In genomic region chr2:11597906-11598305, GRCm38 (mm10) we compare ENCODE assay signal across 30 mouse cellular contexts. TPM values are rescaled to one million over a fixed set of nuclear protein-coding genes. Genes with fewer than 3 reads are reported as not detected.
DNase-seq lines count a peak whose midpoint lies in the region; ATAC-seq and TF ChIP-seq lines count a peak whose summit lies in the region.
"Had no signal": no experiment of that assay in that cellular context is flagged by ENCODE, and none has a peak within 500 bp of the region (broad histone marks: within the 10 kb centered on the region; RNA-seq: fewer than 3 reads in every experiment).

No protein-coding gene starts in this region.

- no peak overlapping the region for H3K4me3 ChIP-seq in kidney, embryonic 15.5 days (replicated peaks)
- no peak overlapping the region for H3K4me3 ChIP-seq in liver, postnatal 0 days (ENCODE audit: low read depth, low read length)
- no peak overlapping the region for H3K4me3 ChIP-seq in liver, embryonic 11.5 days (ENCODE audit: low read depth, low read length)
- H3K4me3 ChIP-seq: forebrain, embryonic 10.5 days; forebrain, embryonic 13.5 days; heart, embryonic 12.5 days; heart, embryonic 15.5 days; hindbrain, embryonic 10.5 days; hindbrain, embryonic 13.5 days had no signal

- peak; percentile 35 for DNase-seq in kidney, adult 11 months
- DNase-seq in kidney, postnatal 4 days = no peak
- peak; percentile 23 to 47 for DNase-seq in kidney, adult 8-10 months
- no peak for DNase-seq in liver, postnatal 0 days
- DNase-seq in liver, embryonic 11.5 days (ENCODE audit: low spot score) = no peak
- peak; percentile 42 to 72 for DNase-seq in kidney, postnatal 25 days
- no peak for DNase-seq in thymus, postnatal 25 days
- DNase-seq: adrenal gland, postnatal 10 days; adrenal gland, postnatal 36 days; B cell, adult 2 months; cerebellum, adult 18-20 months; cerebellum, adult 9-10 months; cerebellum, postnatal 14 days; gastrocnemius, postnatal 10 days; gastrocnemius, postnatal 36 days; heart, postnatal 10 days; heart, postnatal 36 days had no signal

- no peak overlapping the region for H3K27ac ChIP-seq in kidney, embryonic 15.5 days
- H3K27ac ChIP-seq in liver, postnatal 0 days (ENCODE audit: low read depth) = no peak overlapping the region
- H3K27ac ChIP-seq in liver, embryonic 11.5 days (ENCODE audit: low read depth, low read length) = no peak overlapping the region
- H3K27ac ChIP-seq: forebrain, embryonic 10.5 days; forebrain, embryonic 13.5 days; heart, embryonic 15.5 days; hindbrain, embryonic 10.5 days; hindbrain, embryonic 13.5 days had no signal

- TF ChIP-seq EP300 in liver, postnatal 0 days (IDR thresholded peaks at IDR 0.05; ENCODE audit: low read depth) = no peak

- peaks cover 71% of the 10 kb centered on the region for H3K36me3 ChIP-seq in kidney, embryonic 15.5 days
- H3K36me3 ChIP-seq in liver, postnatal 0 days (replicated peaks; ENCODE audit: insufficient read depth, low read length) = peaks cover 53% of the 10 kb centered on the region
- H3K36me3 ChIP-seq in liver, embryonic 11.5 days (ENCODE audit: control insufficient read depth, insufficient read depth, low read length) = peaks cover 42% of the 10 kb centered on the region

- no peak overlapping the region for H3K4me2 ChIP-seq in kidney, embryonic 15.5 days
- H3K4me2 ChIP-seq in liver, postnatal 0 days (ENCODE audit: low read depth, low read length) = no peak overlapping the region
- no peak overlapping the region for H3K4me2 ChIP-seq in liver, embryonic 11.5 days
- H3K4me2 ChIP-seq: forebrain, embryonic 13.5 days; heart, embryonic 12.5 days; heart, embryonic 15.5 days; hindbrain, embryonic 13.5 days had no signal

- peaks cover 11% of the 10 kb centered on the region for H3K4me1 ChIP-seq in kidney, embryonic 15.5 days
- peaks cover 6% of the 10 kb centered on the region; the same call in 1 of the 2 replicates for H3K4me1 ChIP-seq in liver, postnatal 0 days (ENCODE audit: insufficient read depth)
- H3K4me1 ChIP-seq in liver, embryonic 11.5 days (replicated peaks; ENCODE audit: control insufficient read depth, insufficient read depth, low read length) = peaks cover 5% of the 10 kb centered on the region

- no peak for TF ChIP-seq CTCF in liver, postnatal 0 days (IDR thresholded peaks at IDR 0.05; ENCODE audit: low read depth)

- ATAC-seq in kidney, embryonic 15.5 days (replicated peaks; ENCODE audit: low FRiP score) = no peak
- ATAC-seq in liver, postnatal 0 days = peak; percentile 49
- no peak for ATAC-seq in liver, embryonic 11.5 days (replicated peaks; ENCODE audit: low FRiP score)
- ATAC-seq: forebrain, embryonic 13.5 days; forebrain, embryonic 16.5 days; Patski had no signal

- 93% methylated on average over 7 of the region's 7 CpGs for WGBS in kidney, embryonic 15.5 days
- WGBS in liver, postnatal 0 days (ENCODE audit: insufficient replicate concordance) = 93% methylated on average over 7 of the region's 7 CpGs
- 96% methylated on average over 7 of the region's 7 CpGs for WGBS in liver, embryonic 11.5 days

- no peaks in the 10 kb centered on the region for H3K27me3 ChIP-seq in kidney, embryonic 15.5 days
- no peaks in the 10 kb centered on the region for H3K27me3 ChIP-seq in liver, postnatal 0 days (ENCODE audit: insufficient read depth, low read length)
- H3K27me3 ChIP-seq in liver, embryonic 11.5 days (replicated peaks; ENCODE audit: control insufficient read depth, insufficient read depth, low read length) = no peaks in the 10 kb centered on the region
- H3K27me3 ChIP-seq: CH12.LX; forebrain, embryonic 13.5 days; heart, embryonic 12.5 days; heart, embryonic 15.5 days; hindbrain, embryonic 13.5 days; Patski had no signal

- H3K9me3 ChIP-seq in kidney, embryonic 15.5 days (replicated peaks) = no peaks in the 10 kb centered on the region
- no peaks in the 10 kb centered on the region for H3K9me3 ChIP-seq in liver, postnatal 0 days (ENCODE audit: low read length)
- H3K9me3 ChIP-seq in liver, embryonic 11.5 days (ENCODE audit: control insufficient read depth, low read length) = no peaks in the 10 kb centered on the region
- H3K9me3 ChIP-seq: forebrain, embryonic 10.5 days; forebrain, embryonic 13.5 days; G1E; heart, embryonic 12.5 days; heart, embryonic 15.5 days; hindbrain, embryonic 10.5 days; hindbrain, embryonic 13.5 days had no signal

- H3K9ac ChIP-seq in kidney, embryonic 15.5 days = no peak overlapping the region
- H3K9ac ChIP-seq in liver, postnatal 0 days (replicated peaks) = no peak overlapping the region
- no peak overlapping the region for H3K9ac ChIP-seq in liver, embryonic 11.5 days (ENCODE audit: low read depth, low read length)
- H3K9ac ChIP-seq: forebrain, embryonic 13.5 days; heart, embryonic 12.5 days; heart, embryonic 15.5 days; hindbrain, embryonic 13.5 days had no signal

RNA-seq across cellular contexts. Expression of gene Rbm17, which starts 6.0 kb away (rescaled TPM):
- 148 and 154 TPM in 2 replicates for polyA plus RNA-seq in kidney, embryonic 15.5 days (2015; fragmentation: Nextera tagmentation; extraction: Ambion mirVana)
- 46.9 and 50.8 TPM in 2 replicates for polyA plus RNA-seq in liver, postnatal 0 days (2015; fragmentation: Nextera tagmentation; extraction: Ambion mirVana)
- 176 and 179 TPM in 2 replicates for polyA plus RNA-seq in liver, embryonic 11.5 days (2014; fragmentation: Nextera tagmentation; extraction: Ambion mirVana)

RNA-seq across cellular contexts. Expression of gene Gm17490, which starts 28.2 kb away (rescaled TPM):
- not detected in 2 replicates for polyA plus RNA-seq in kidney, embryonic 15.5 days (2015; fragmentation: Nextera tagmentation; extraction: Ambion mirVana)
- polyA plus RNA-seq in liver, postnatal 0 days (2015; fragmentation: Nextera tagmentation; extraction: Ambion mirVana) = not detected in 2 replicates
- not detected in 2 replicates for polyA plus RNA-seq in liver, embryonic 11.5 days (2014; fragmentation: Nextera tagmentation; extraction: Ambion mirVana)
- polyA plus RNA-seq: embryonic facial prominence, embryonic 11.5 days; embryonic facial prominence, embryonic 14.5 days; forebrain, embryonic 10.5 days; forebrain, embryonic 13.5 days; forebrain, embryonic 16.5 days; G1E; heart, embryonic 12.5 days; heart, embryonic 15.5 days; hindbrain, embryonic 10.5 days; hindbrain, embryonic 13.5 days; Patski had no signal

RNA-seq across cellular contexts. Expression of gene Pfkfb3, which starts 44.0 kb away (rescaled TPM):
- polyA plus RNA-seq in kidney, embryonic 15.5 days (2015; fragmentation: Nextera tagmentation; extraction: Ambion mirVana) = 13.2 and 13.9 TPM in 2 replicates
- 3.0 and 3.3 TPM in 2 replicates for polyA plus RNA-seq in liver, postnatal 0 days (2015; fragmentation: Nextera tagmentation; extraction: Ambion mirVana)
- polyA plus RNA-seq in liver, embryonic 11.5 days (2014; fragmentation: Nextera tagmentation; extraction: Ambion mirVana) = 17.5 and 20.3 TPM in 2 replicates
- polyA plus RNA-seq: G1E had no signal

RNA-seq across cellular contexts. Expression of gene Il2ra, which starts 44.7 kb away (rescaled TPM):
- polyA plus RNA-seq in kidney, embryonic 15.5 days (2015; fragmentation: Nextera tagmentation; extraction: Ambion mirVana) = not detected in 2 replicates
- polyA plus RNA-seq in liver, postnatal 0 days (2015; fragmentation: Nextera tagmentation; extraction: Ambion mirVana) = 0.06 and 0.23 TPM in 2 replicates
- 0.04 TPM in 1 of 2 replicates, not detected in the other for polyA plus RNA-seq in liver, embryonic 11.5 days (2014; fragmentation: Nextera tagmentation; extraction: Ambion mirVana)
- polyA plus RNA-seq: embryonic facial prominence, embryonic 11.5 days; embryonic facial prominence, embryonic 14.5 days; forebrain, embryonic 10.5 days; forebrain, embryonic 13.5 days; forebrain, embryonic 16.5 days; G1E; heart, embryonic 12.5 days; hindbrain, embryonic 10.5 days; Patski had no signal

Comparison
In these comparisons a context has a peak if more than half of its experiments do, and no peak if none do; other contexts are left out.
1. DNase-seq: peak in kidney, adult 11 months (single experiment), kidney, adult 8-10 months (2 of 2) and kidney, postnatal 25 days (2 of 2); none in kidney, postnatal 4 days (0 of 2), liver, postnatal 0 days (single experiment), liver, embryonic 11.5 days (single experiment) and thymus, postnatal 25 days (single experiment).